In the genomic region with DNA sequence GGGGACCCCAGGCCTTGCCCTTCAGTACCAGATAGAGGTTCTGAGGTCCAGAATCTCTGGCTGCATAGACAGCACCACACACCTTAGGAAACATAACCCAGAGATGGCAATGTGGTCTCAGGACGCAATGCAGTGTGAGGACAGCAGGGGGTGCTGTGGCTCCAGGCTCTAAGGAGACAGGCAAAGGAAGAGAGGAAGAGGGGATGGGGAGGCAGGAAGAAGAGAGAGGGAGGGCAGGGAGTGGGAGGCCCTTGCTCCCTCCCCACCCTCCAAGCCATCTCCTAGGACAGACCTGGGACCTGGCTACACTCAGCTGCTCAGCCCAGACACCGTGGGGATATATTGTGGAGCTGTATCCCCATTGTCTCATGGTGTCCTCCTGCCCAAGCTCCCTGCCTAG, we compare ENCODE assay signal across 7 mouse cellular contexts. TPM values are rescaled to one million over a fixed set of nuclear protein-coding genes. Genes with fewer than 3 reads are reported as not detected.
A peak's percentile ranks its signal among the peaks of the same experiment; 100 is the strongest.
DNase-seq lines count a peak whose midpoint lies in the region; ATAC-seq and TF ChIP-seq lines count a peak whose summit lies in the region.

No protein-coding gene starts in this region.

- no peaks in the 10 kb centered on the region for H3K27me3 ChIP-seq in kidney, adult 2 months (replicated peaks; ENCODE audit: control insufficient read depth, insufficient read depth, low read length)
- no peaks in the 10 kb centered on the region for H3K27me3 ChIP-seq in limb, embryonic 11.5 days (ENCODE audit: control insufficient read depth, insufficient read depth, low read length)
- no peaks in the 10 kb centered on the region for H3K27me3 ChIP-seq in midbrain, embryonic 15.5 days (replicated peaks)

- H3K4me1 ChIP-seq in kidney, adult 2 months (ENCODE audit: control insufficient read depth, insufficient read depth, low read length), result peaks cover 25% of the 10 kb centered on the region
- H3K4me1 ChIP-seq in limb, embryonic 11.5 days (ENCODE audit: control insufficient read depth, insufficient read depth, low read length), result peaks cover 15% of the 10 kb centered on the region
- H3K4me1 ChIP-seq in midbrain, embryonic 15.5 days, result peaks cover 50% of the 10 kb centered on the region

- no peak overlapping the region for H3K27ac ChIP-seq in kidney, adult 2 months (ENCODE audit: insufficient read depth, low read depth, low read length)
- H3K27ac ChIP-seq in limb, embryonic 11.5 days (replicated peaks; ENCODE audit: low read depth, low read length), result no peak overlapping the region
- no peak overlapping the region for H3K27ac ChIP-seq in midbrain, embryonic 15.5 days

- no peak for TF ChIP-seq POLR2A in kidney, adult 2 months (IDR thresholded peaks at IDR 0.05; ENCODE audit: low read depth, low read length)

- H3K36me3 ChIP-seq in kidney, adult 2 months (ENCODE audit: control insufficient read depth, insufficient read depth, low read length), result no peaks in the 10 kb centered on the region
- H3K36me3 ChIP-seq in limb, embryonic 11.5 days (ENCODE audit: control insufficient read depth, insufficient read depth, low read length), result no peaks in the 10 kb centered on the region
- H3K36me3 ChIP-seq in midbrain, embryonic 15.5 days (replicated peaks), result no peaks in the 10 kb centered on the region

- no peak overlapping the region for H3K4me3 ChIP-seq in kidney, adult 2 months (ENCODE audit: insufficient read depth, low read depth, low read length)
- no peak overlapping the region for H3K4me3 ChIP-seq in limb, embryonic 11.5 days (ENCODE audit: low read depth, low read length)
- H3K4me3 ChIP-seq in midbrain, embryonic 15.5 days, result no peak overlapping the region

- WGBS in kidney, adult 2 months, result 14% methylated on average over 2 of the region's 2 CpGs
- WGBS in limb, embryonic 11.5 days, result 12% methylated on average over 2 of the region's 2 CpGs
- 4% methylated on average over 2 of the region's 2 CpGs for WGBS in midbrain, embryonic 15.5 days

- no peak overlapping the region for H3K9ac ChIP-seq in limb, embryonic 11.5 days (ENCODE audit: low read length)
- no peak overlapping the region for H3K9ac ChIP-seq in midbrain, embryonic 15.5 days

- peak; percentile 91 to 92 for DNase-seq in cerebellum, postnatal 25 days
- DNase-seq in gastrocnemius, adult 8-10 months (ENCODE audit: low spot score in 2 of 2), result peak; percentile 52 to 59
- DNase-seq in kidney, adult 2 months, result peak; percentile 74
- peak; percentile 84 for DNase-seq in limb, embryonic 11.5 days (ENCODE audit: low spot score)
- peak; percentile 45 to 72 for DNase-seq in spleen, adult 18-20 months

- no peak overlapping the region for H3K4me2 ChIP-seq in limb, embryonic 11.5 days (ENCODE audit: low read depth, severe bottlenecking)
- H3K4me2 ChIP-seq in midbrain, embryonic 15.5 days, result no peak overlapping the region

- H3K9me3 ChIP-seq in limb, embryonic 11.5 days (ENCODE audit: control insufficient read depth, low read length), result no peaks in the 10 kb centered on the region
- H3K9me3 ChIP-seq in midbrain, embryonic 15.5 days, result no peaks in the 10 kb centered on the region

- TF ChIP-seq CTCF in kidney, adult 2 months (conservative IDR thresholded peaks at IDR 0.05; ENCODE audit: insufficient read depth, insufficient read length, low read depth, low read length), result peak; percentile 96

- ATAC-seq in activated CD4-positive, CD25-positive, alpha-beta regulatory T cell, adult 4 months, result peak; percentile 63
- ATAC-seq in limb, embryonic 11.5 days (ENCODE audit: insufficient number of reproducible peaks, low FRiP score, low TSS enrichment, low read depth), result peak; percentile 21; the same call in 1 of the 2 replicates
- peak; percentile 47 for ATAC-seq in midbrain, embryonic 15.5 days (replicated peaks)

RNA-seq across cellular contexts. Expression of a gene that starts 25.5 kb away (rescaled TPM):
- 10 to 100 TPM; 43.6 to 57.7 TPM for polyA plus RNA-seq in activated CD4-positive, CD25-positive, alpha-beta regulatory T cell, adult 4 months (2017; shearing (Covaris generic))
- 10 to 100 TPM; 22.8 to 25.8 (median 24.8) TPM for total RNA-seq in gastrocnemius, adult 8-10 months (2022)
- 132 and 156 TPM in 2 replicates for polyA plus RNA-seq in kidney, adult 2 months (2012; rRNA removed)
- 45.4 and 47.8 TPM in 2 replicates for polyA plus RNA-seq in limb, embryonic 11.5 days (2014; fragmentation: Nextera tagmentation; extraction: Ambion mirVana)
- 102 and 103 TPM in 2 replicates for polyA plus RNA-seq in midbrain, embryonic 15.5 days (2015; fragmentation: Nextera tagmentation; extraction: Ambion mirVana)

RNA-seq across cellular contexts. Expression of a gene that starts 29.0 kb away (rescaled TPM):
- polyA plus RNA-seq in activated CD4-positive, CD25-positive, alpha-beta regulatory T cell, adult 4 months (2017; shearing (Covaris generic)), result 10 to 100 TPM; 27.0 to 41.8 TPM
- 1 to 10 TPM; 5.9 to 9.6 (median 7.8) TPM for total RNA-seq in gastrocnemius, adult 8-10 months (2022)
- polyA plus RNA-seq in kidney, adult 2 months (2012; rRNA removed), result 8.9 and 10.2 TPM in 2 replicates
- 228 and 240 TPM in 2 replicates for polyA plus RNA-seq in limb, embryonic 11.5 days (2014; fragmentation: Nextera tagmentation; extraction: Ambion mirVana)
- 24.7 and 28.8 TPM in 2 replicates for polyA plus RNA-seq in midbrain, embryonic 15.5 days (2015; fragmentation: Nextera tagmentation; extraction: Ambion mirVana)

RNA-seq across cellular contexts. Expression of a gene that starts 52.8 kb away (rescaled TPM):
- not detected for polyA plus RNA-seq in activated CD4-positive, CD25-positive, alpha-beta regulatory T cell, adult 4 months (2017; shearing (Covaris generic))
- 10 to 100 TPM; 66.1 to 68.8 (median 66.9) TPM for total RNA-seq in gastrocnemius, adult 8-10 months (2022)
- polyA plus RNA-seq in kidney, adult 2 months (2012; rRNA removed), result 12.5 and 15.7 TPM in 2 replicates
- 49.3 and 50.2 TPM in 2 replicates for polyA plus RNA-seq in limb, embryonic 11.5 days (2014; fragmentation: Nextera tagmentation; extraction: Ambion mirVana)
- polyA plus RNA-seq in midbrain, embryonic 15.5 days (2015; fragmentation: Nextera tagmentation; extraction: Ambion mirVana), result 697 and 723 TPM in 2 replicates

Comparison
In these comparisons a context has a peak if more than half of its experiments do, and no peak if none do; other contexts are left out.
1. RNA of a gene that starts 52.8 kb away (polyA plus RNA-seq): 697 to 723 TPM in midbrain, embryonic 15.5 days; 49.3 to 50.2 TPM in limb, embryonic 11.5 days, 12.5 to 15.7 TPM in kidney, adult 2 months and not detected in activated CD4-positive, CD25-positive, alpha-beta regulatory T cell, adult 4 months; every median in the first group is over 10 times any median in the second.
2. Peak in every context shown above with its lines, with median percentiles within 50 percentile points of each other: ATAC-seq and DNase-seq.